Mouse (Mus musculus) midbrain, postnatal 0 days (tissue): ENCODE results near the gene Cmtm5. TPM values are rescaled to one million over a fixed set of nuclear protein-coding genes. Genes with fewer than 3 reads are reported as not detected.

Experiments used
- ATAC-seq: fragments of 200-750 bp; cut with Nextera tagmentation; 2 replicates; pipeline ENCODE4 v1.8.0; 2017; ENCODE audit warnings: moderate number of reproducible peaks, mild to moderate bottlenecking, moderate TSS enrichment, moderate library complexity; ENCODE audit not compliant: low FRiP score
- DNase-seq: peaks from one replicate; pipeline ENCODE4 v3.0.0-alpha.2; 2015; ENCODE audit warnings: low spot score
- H3K27ac ChIP-seq: fragments of 300-500 bp; sonication (generic); 2 replicates; pipeline ENCODE4 v1.5.1; 2014; ENCODE audit warnings: low read depth, mild to moderate bottlenecking, low read length, mixed read lengths
- H3K27me3 ChIP-seq: fragments of 300-500 bp; sonication (generic); 2 replicates; pipeline ENCODE4 v1.6.1; 2014; ENCODE audit warnings: low read length, control low read depth, mixed read lengths; ENCODE audit not compliant: insufficient read depth
- H3K36me3 ChIP-seq: fragments of 300-500 bp; sonication (generic); 2 replicates; pipeline ENCODE4 v1.6.1; 2014; ENCODE audit warnings: low read length, control low read depth, mixed read lengths; ENCODE audit not compliant: insufficient read depth
- H3K4me1 ChIP-seq: fragments of 300-500 bp; sonication (generic); 2 replicates; pipeline ENCODE4 v1.6.1; 2014; ENCODE audit warnings: mild to moderate bottlenecking, control low read depth, antibody characterized with exemption, low read length, mixed read lengths; ENCODE audit not compliant: insufficient read depth
- H3K4me2 ChIP-seq: fragments of 300-500 bp; sonication (generic); 2 replicates; pipeline ENCODE4 v1.6.1; 2014; ENCODE audit warnings: low read depth, mild to moderate bottlenecking, low read length, mixed read lengths; ENCODE audit not compliant: poor library complexity, severe bottlenecking
- H3K4me3 ChIP-seq: fragments of 300-500 bp; sonication (generic); 2 replicates; pipeline ENCODE4 v1.5.1; 2014; ENCODE audit warnings: low read depth, mild to moderate bottlenecking, low read length, moderate library complexity
- H3K9ac ChIP-seq: fragments of 300-500 bp; sonication (generic); replicated peaks from 2 replicates; pipeline ENCODE4 v1.6.1; 2014; ENCODE audit warnings: mild to moderate bottlenecking, low read length, moderate library complexity, mixed read lengths; ENCODE audit not compliant: poor library complexity, severe bottlenecking
- H3K9me3 ChIP-seq: fragments of 300-500 bp; sonication (generic); 2 replicates; pipeline ENCODE4 v1.6.1; 2016; ENCODE audit warnings: low read length, control low read depth
- CTCF ChIP-seq: IDR thresholded peaks from 2 replicates; pipeline ENCODE4 v1.5.1; 2016; ENCODE audit warnings: antibody characterized with exemption, mild to moderate bottlenecking
- WGBS: fragments of 180-500 bp; shearing (Covaris S2); extraction: QIAGEN DNeasy Blood & Tissue Kit; methylation state at CpG from one replicate; pipeline ENCODE4 v1.1.7; 2014; 5-methylcytosine and 5-hydroxymethylcytosine counted together
- polyA plus RNA-seq: library from polyadenylated mRNA; unstranded; fragments of >200 nt; fragmentation: Nextera tagmentation; extraction: Ambion mirVana; gene quantifications from 2 replicates; pipeline ENCODE4 v1.2.1, GENCODE M21; 2015
- total RNA-seq: library from RNA; depleted of rRNA; stranded (reverse); fragments of >200 nt; gene quantifications from 2 replicates; pipeline ENCODE4 v1.2.3, GENCODE M21; 2014

Gene Cmtm5
- total and polyA plus RNA-seq, 2 experiments from 2014 or later, result 27.5 to 44.8 TPM

GRCm38 (mm10) chr14:54900383-54900782 lies 35.7 kb upstream of the Cmtm5 start:
- Histone ChIP-seq H3K27me3 (no peaks in the 10 kb centered on the region), H3K9ac (no peak overlapping the region), H3K27ac (0 out of 2 replicates have a peak overlapping the region, but pooled peaks have one; percentile 0), H3K36me3 (peaks cover 24% of the 10 kb centered on the region), H3K4me3 (no peak overlapping the region), H3K4me2 (no peak overlapping the region), H3K4me1 (no peaks in the 10 kb centered on the region), H3K9me3 (no peaks in the 10 kb centered on the region)
- TF ChIP-seq CTCF, result peak; percentile 88
- DNase-seq, result peak; percentile 94
- 1% methylated on average over 3 of the region's 3 CpGs for WGBS
- peak; percentile 68 for ATAC-seq

- no peaks in the 10 kb centered on the region for H3K9me3 ChIP-seq
- H3K4me2 ChIP-seq, result no peak overlapping the region
- H3K9ac ChIP-seq, result no peak overlapping the region
- H3K4me1 ChIP-seq, result no peaks in the 10 kb centered on the region
- DNase-seq (no peak), ATAC-seq (no peak)
- no peak overlapping the region for H3K27ac ChIP-seq
- H3K4me3 ChIP-seq, result no peak overlapping the region
- H3K27me3 ChIP-seq, result no peaks in the 10 kb centered on the region
- TF ChIP-seq CTCF, result no peak
- 94% methylated on average over 4 of the region's 4 CpGs for whole genome bisulfite sequencing
- peaks cover 31% of the 10 kb centered on the region for H3K36me3 ChIP-seq
Observed at GRCm38 (mm10) chr14:54903641-54904040, 32.4 kb upstream of the Cmtm5 start.

GRCm38 (mm10) chr14:54908682-54909081 lies 27.4 kb upstream of the Cmtm5 start:
- no peak for DNase-seq
- WGBS, result 87% methylated on average over 7 of the region's 7 CpGs
- no peak for ATAC-seq
- TF ChIP-seq CTCF, result no peak
- Histone ChIP-seq H3K4me1 (0 out of 2 replicates have a peak, but pooled peaks cover 3% of the 10 kb centered on the region), H3K4me3 (no peak overlapping the region), H3K4me2 (no peak overlapping the region), H3K9me3 (no peaks in the 10 kb centered on the region), H3K9ac (0 out of 2 replicates have a peak overlapping the region, but pooled peaks have one; percentile 13), H3K27ac (no peak overlapping the region), H3K27me3 (no peaks in the 10 kb centered on the region), H3K36me3 (peaks cover 43% of the 10 kb centered on the region)

- 2% methylated on average over 31 of the region's 69 CpGs for WGBS
Observed at GRCm38 (mm10) chr14:54912109-54912850, 23.8 kb upstream of the Cmtm5 start.

GRCm38 (mm10) chr14:54912886-54913285 lies 23.2 kb upstream of the Cmtm5 start, which contains the start of gene Slc22a17:
TSS of gene Slc22a17 (minus strand) at chr14:54913132.
- Histone ChIP-seq H3K9ac (peak within 1 kb of the TSS; percentile 98), H3K27me3 (no peaks in the 10 kb centered on the region), H3K27ac (peak within 1 kb of the TSS; percentile 97), H3K4me2 (peak within 1 kb of the TSS; percentile 96), H3K36me3 (peaks cover 24% of the 10 kb centered on the region), H3K9me3 (no peaks in the 10 kb centered on the region), H3K4me1 (0 out of 2 replicates have a peak, but pooled peaks cover 4% of the 10 kb centered on the region), H3K4me3 (peak within 1 kb of the TSS; percentile 94)
- ATAC-seq (peak; percentile 93), DNase-seq (peak; percentile 94)
- whole genome bisulfite sequencing, result under 1% methylated on average over 24 of the region's 28 CpGs
- peak; percentile 21; the same call in 1 of the 2 replicates for TF ChIP-seq CTCF

More at GRCm38 (mm10) chr14:54912109-54912850, 23.8 kb upstream of the Cmtm5 start:
- 0 out of 2 replicates have a peak, but pooled peaks cover 4% of the 10 kb centered on the region for H3K4me1 ChIP-seq
- DNase-seq (peak; percentile 50), ATAC-seq (peak; percentile 78)
- peak overlapping the region; percentile 94 for H3K4me3 ChIP-seq
- no peaks in the 10 kb centered on the region for H3K27me3 ChIP-seq
- H3K9me3 ChIP-seq, result no peaks in the 10 kb centered on the region
- peaks cover 30% of the 10 kb centered on the region for H3K36me3 ChIP-seq
- H3K4me2 ChIP-seq, result peak overlapping the region; percentile 96
- peak overlapping the region; percentile 97 for H3K27ac ChIP-seq
- peak overlapping the region; percentile 98 for H3K9ac ChIP-seq
- TF ChIP-seq CTCF, result no peak

- Histone ChIP-seq H3K4me1 (0 out of 2 replicates have a peak, but pooled peaks cover 4% of the 10 kb centered on the region), H3K4me3 (peak overlapping the region; percentile 94), H3K36me3 (peaks cover 21% of the 10 kb centered on the region), H3K9me3 (no peaks in the 10 kb centered on the region), H3K9ac (peak overlapping the region; percentile 98), H3K27ac (peak overlapping the region; percentile 97), H3K27me3 (no peaks in the 10 kb centered on the region), H3K4me2 (peak overlapping the region; percentile 96)
- peak; percentile 13 for DNase-seq
- ATAC-seq, result peak; percentile 9
- 12% methylated on average over 10 of the region's 10 CpGs for WGBS
- no peak for TF ChIP-seq CTCF
Observed at GRCm38 (mm10) chr14:54913343-54913742, 22.7 kb upstream of the Cmtm5 start.
